Mouse (Mus musculus) myocyte (in vitro differentiated cells): Measurements from ENCODE around the gene Slc25a38.

Experiments used
- CEBPB ChIP-seq: IDR thresholded peaks from 2 replicates; pipeline ENCODE4 v1.6.1; 2011; ENCODE audit warnings: mild to moderate bottlenecking, moderate library complexity; ENCODE audit not compliant: poor library complexity, insufficient read depth, severe bottlenecking
- MYOG ChIP-seq, 3 experiments: IDR thresholded peaks; one replicate each; pipeline ENCODE4 v1.6.1; 2011; ENCODE audit warnings: control low read depth in 2 of 3, low read depth in 2 of 3, mild to moderate bottlenecking in 2 of 3; ENCODE audit not compliant: insufficient read length in 2 of 3, control insufficient read depth in 1 of 3, insufficient read depth in 1 of 3
- POLR2A ChIP-seq: IDR thresholded peaks from one replicate; pipeline ENCODE4 v1.6.1; 2011; ENCODE audit warnings: low read depth, mild to moderate bottlenecking, control low read depth, moderate library complexity; ENCODE audit not compliant: insufficient read length
- TCF12 ChIP-seq: IDR thresholded peaks from one replicate; pipeline ENCODE4 v1.6.1; 2011; ENCODE audit warnings: mild to moderate bottlenecking, control low read depth; ENCODE audit not compliant: poor library complexity, insufficient read depth, severe bottlenecking
- USF1 ChIP-seq: IDR thresholded peaks from one replicate; pipeline ENCODE4 v1.6.1; 2011; ENCODE audit warnings: low read depth, mild to moderate bottlenecking, control low read depth, moderate library complexity

GRCm38 (mm10) chr9:120149222-120149828, 39.2 kb downstream of the Slc25a38 start, which contains the start of gene Mobp:
- TF ChIP-seq POLR2A: no peak
- no peak for TF ChIP-seq TCF12
- TF ChIP-seq CEBPB: no peak
- TF ChIP-seq USF1: no peak
- no peak for TF ChIP-seq MYOG (IDR thresholded peaks at IDR 0.05; ENCODE audit: control insufficient read depth in 1 of 3, insufficient read depth in 1 of 3, insufficient read length in 2 of 3, low read depth in 2 of 3)
